Mouse (Mus musculus): ENCODE results near the gene Lce3f. TPM values are rescaled to one million over a fixed set of nuclear protein-coding genes. Genes with fewer than 3 reads are reported as not detected.

The Lce3f gene
- polyA plus RNA-seq (2021; fragmentation: Nextera tagmentation) = not detected in 2 replicates
- long read RNA-seq, experiment 1 = 0 reads
- long read RNA-seq, experiment 2 = 0 reads

DNA sequence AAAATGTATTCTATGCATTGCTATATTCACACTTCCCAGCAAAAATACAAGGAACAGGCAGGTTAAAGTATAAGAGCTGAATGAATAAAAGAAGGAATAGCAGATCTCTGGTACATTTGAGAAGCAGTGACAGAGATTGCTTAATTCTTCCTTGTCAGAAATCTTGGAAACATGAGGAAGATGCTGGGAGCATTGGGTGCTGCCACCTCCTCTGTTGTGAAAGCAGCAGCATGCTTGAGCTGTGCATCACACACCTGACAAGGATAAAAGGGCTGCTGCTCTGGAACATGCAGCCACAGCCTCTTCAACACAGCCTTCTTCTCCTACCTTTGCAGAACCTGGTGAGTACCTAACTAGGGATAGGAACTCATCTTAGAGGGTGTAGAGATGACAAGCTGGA lies at the start of gene Lce3f:
Lce3f (plus strand) TSS at position 301 of the 400 bp plus-strand sequence.

DNA sequence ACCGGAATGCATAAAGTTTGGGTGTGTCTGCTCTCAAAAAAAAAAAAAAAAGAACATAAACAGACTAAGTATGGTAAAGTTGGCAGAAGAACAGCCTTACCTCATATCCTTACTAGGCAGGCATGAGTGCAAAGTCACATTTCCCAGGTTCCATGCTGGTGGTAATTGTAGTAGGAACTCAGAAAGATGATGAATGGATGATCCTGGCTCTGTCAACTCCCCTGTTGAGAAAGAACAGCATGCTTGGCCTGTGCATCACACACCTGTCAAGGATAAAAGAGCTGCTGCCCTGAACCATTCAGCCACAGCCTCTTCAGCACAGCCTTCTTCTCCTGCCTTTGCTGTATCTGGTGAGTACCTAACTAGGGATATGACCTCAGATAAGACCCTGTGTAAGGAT lies 47.8 kb upstream of the Lce3f start, which contains the start of gene Lce3c:
Lce3c (plus strand) TSS at position 301 of the 400 bp plus-strand sequence.

DNA sequence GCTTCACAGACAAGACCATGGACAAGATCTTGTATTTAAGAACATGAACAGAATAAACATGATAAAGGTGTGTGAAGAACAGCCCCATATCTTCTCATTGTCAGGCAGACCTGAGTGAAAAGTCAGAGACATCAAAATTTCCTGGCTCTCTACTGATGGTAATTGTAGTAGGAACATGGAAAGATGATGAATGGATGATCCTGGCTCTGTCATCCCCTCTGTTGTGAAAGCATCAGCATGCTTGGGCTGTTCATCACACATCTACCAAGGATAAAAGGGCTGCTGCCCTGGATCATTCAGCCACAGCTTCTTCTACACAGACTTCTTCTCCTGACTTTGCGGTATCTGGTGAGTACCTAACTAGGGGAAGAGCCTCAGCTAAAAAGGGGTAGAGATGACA lies 34.9 kb upstream of the Lce3f start, which contains the start of gene Lce3d:
Lce3d (plus strand) TSS at position 301 of the 400 bp plus-strand sequence.

GRCm38 (mm10) chr3:92966761-92967160 lies 25.3 kb upstream of the Lce3f start, which contains the start of gene Lce3e:
Lce3e (plus strand) TSS chr3:92967061.

GRCm38 (mm10) chr3:93015460-93016104 lies 23.6 kb downstream of the Lce3f start, which contains the start of gene Crct1:
Crct1 (minus strand) TSS chr3:93015687.

GRCm38 (mm10) chr3:93018960-93019359 lies 26.9 kb downstream of the Lce3f start, which contains the start of gene Lce1m:
Lce1m (minus strand) TSS chr3:93019060.

Other genes starting within 250 kb of the Lce3f start
- gene Lce1g, start 239.9 kb upstream of the Lce3f start, polyA plus RNA-seq (2021; fragmentation: Nextera tagmentation) = not detected in 2 replicates
- not detected in 2 replicates for gene Lce1h, start 227.2 kb upstream of the Lce3f start, polyA plus RNA-seq (2021; fragmentation: Nextera tagmentation)
- gene Lce1i, start 213.3 kb upstream of the Lce3f start, polyA plus RNA-seq (2021; fragmentation: Nextera tagmentation) = not detected in 2 replicates
- not detected in 2 replicates for gene Lce1j, start 201.7 kb upstream of the Lce3f start, polyA plus RNA-seq (2021; fragmentation: Nextera tagmentation)
- gene Lce1k, start 184.3 kb upstream of the Lce3f start, polyA plus RNA-seq (2021; fragmentation: Nextera tagmentation) = not detected in 2 replicates
- gene Kprp, start 165.0 kb upstream of the Lce3f start, polyA plus RNA-seq (2021; fragmentation: Nextera tagmentation) = not detected in 2 replicates
- gene Lce1l, start 140.9 kb upstream of the Lce3f start, polyA plus RNA-seq (2021; fragmentation: Nextera tagmentation) = not detected in 2 replicates
- gene 2310050C09Rik, start 122.0 kb upstream of the Lce3f start, polyA plus RNA-seq (2021; fragmentation: Nextera tagmentation) = not detected in 2 replicates
- not detected in 2 replicates for gene Lce3a, start 66.0 kb upstream of the Lce3f start, polyA plus RNA-seq (2021; fragmentation: Nextera tagmentation)
- gene Lce3b, start 59.2 kb upstream of the Lce3f start, polyA plus RNA-seq (2021; fragmentation: Nextera tagmentation) = not detected in 2 replicates
- gene Lce3c, start 47.7 kb upstream of the Lce3f start, polyA plus RNA-seq (2021; fragmentation: Nextera tagmentation) = not detected in 2 replicates
- not detected in 2 replicates for gene Lce3d, start 34.8 kb upstream of the Lce3f start, polyA plus RNA-seq (2021; fragmentation: Nextera tagmentation)
- not detected in 2 replicates for gene Lce3e, start 25.2 kb upstream of the Lce3f start, polyA plus RNA-seq (2021; fragmentation: Nextera tagmentation)
- not detected in 2 replicates for gene Crct1, start 23.5 kb downstream of the Lce3f start, polyA plus RNA-seq (2021; fragmentation: Nextera tagmentation)
- not detected in 2 replicates for gene Lce1m, start 26.8 kb downstream of the Lce3f start, polyA plus RNA-seq (2021; fragmentation: Nextera tagmentation)
- not detected in 2 replicates for gene Gm4858, start 76.6 kb downstream of the Lce3f start, polyA plus RNA-seq (2021; fragmentation: Nextera tagmentation)
- not detected in 2 replicates for gene Crnn, start 152.6 kb downstream of the Lce3f start, polyA plus RNA-seq (2021; fragmentation: Nextera tagmentation)
- gene Flg2, start 205.1 kb downstream of the Lce3f start, polyA plus RNA-seq (2021; fragmentation: Nextera tagmentation) = not detected in 2 replicates